Mouse (Mus musculus): ENCODE data around the gene Gtf2a1l. TPM values are rescaled to one million over a fixed set of nuclear protein-coding genes. Genes with fewer than 3 reads are reported as not detected.

Gtf2a1l gene
- polyA plus RNA-seq, 1 experiment: 0.16 TPM

DNA sequence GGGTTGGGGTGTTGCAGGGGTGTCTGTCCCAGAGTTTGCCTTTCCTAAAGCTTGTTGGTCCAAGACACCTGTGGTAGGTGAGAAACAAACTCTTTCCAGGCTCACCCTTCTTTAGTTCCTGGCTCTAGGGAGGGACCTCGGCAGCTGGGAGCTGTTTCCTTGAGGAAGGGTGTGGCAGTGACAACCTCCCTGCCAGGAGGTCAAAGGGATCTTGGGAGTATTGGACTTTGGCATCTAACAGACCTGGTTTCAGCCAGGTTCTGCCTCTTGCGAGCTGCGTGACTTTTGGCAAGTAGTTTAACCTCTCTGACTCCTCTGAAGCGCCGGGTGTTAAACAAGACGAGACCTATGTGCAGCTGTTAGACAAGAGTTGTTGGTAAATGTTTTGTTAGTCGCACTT lies 41.3 kb upstream of the Gtf2a1l start:
- TF ChIP-seq POLR2A (IDR thresholded peaks at IDR 0.05; ENCODE audit: borderline replicate concordance, insufficient read depth, low read length): no peak
- no peak for TF ChIP-seq CTCF (IDR thresholded peaks at IDR 0.05; ENCODE audit: borderline replicate concordance, insufficient read depth, low read depth, low read length)
- DNase-seq: no peak
- H3K27ac ChIP-seq (ENCODE audit: insufficient read depth, low read length): no peak overlapping the region
- peaks cover 3% of the 10 kb centered on the region; the same call in 1 of the 2 replicates for H3K4me1 ChIP-seq (ENCODE audit: control insufficient read depth, insufficient read depth, low read length)
- H3K4me3 ChIP-seq (replicated peaks; ENCODE audit: insufficient read depth, low read depth, low read length): no peak overlapping the region
- H3K27me3 ChIP-seq (ENCODE audit: control insufficient read depth, insufficient read depth, low read length): no peaks in the 10 kb centered on the region
- 64% methylated on average over 7 of the region's 7 CpGs for WGBS

DNA sequence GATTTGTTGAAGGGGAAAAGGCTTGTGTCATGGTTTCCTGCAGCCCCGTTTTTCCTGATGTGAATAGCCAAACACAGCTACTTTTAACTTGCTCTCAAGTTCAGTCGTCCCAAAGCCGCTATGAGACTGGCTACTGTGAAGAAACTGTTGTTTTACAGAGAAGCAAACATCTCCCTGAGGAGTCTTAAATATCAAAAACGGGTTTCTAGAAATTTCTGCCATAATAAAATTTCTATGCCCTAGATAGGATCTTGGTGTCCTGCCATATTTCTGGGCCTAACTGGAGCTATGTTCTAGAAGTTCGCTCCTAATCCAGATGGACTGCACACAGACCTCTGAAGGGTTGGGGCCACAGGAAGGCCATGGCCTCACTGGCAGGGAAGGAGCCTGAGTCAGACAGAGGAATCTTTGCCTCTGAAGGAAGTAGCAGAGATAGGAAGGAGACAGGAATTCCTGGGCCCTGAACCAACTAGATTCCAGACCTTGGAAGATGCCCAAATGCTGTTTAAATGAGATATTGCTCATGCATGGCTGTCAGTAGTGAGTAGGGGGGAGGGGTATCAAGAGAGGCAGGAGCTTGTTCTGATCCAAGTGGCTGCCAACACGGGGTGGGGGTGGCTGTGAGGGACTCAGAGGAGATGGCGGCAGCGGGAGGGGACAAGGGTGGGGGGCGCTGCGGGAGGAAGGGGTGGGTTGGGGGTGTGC lies 39.6 kb upstream of the Gtf2a1l start:
- H3K27me3 ChIP-seq (ENCODE audit: control insufficient read depth, insufficient read depth, low read length): no peaks in the 10 kb centered on the region
- H3K27ac ChIP-seq (ENCODE audit: insufficient read depth, low read length): no peak overlapping the region
- DNase-seq: peak in 1 of 2 experiments; percentile 18
- peaks cover 3% of the 10 kb centered on the region; the same call in 1 of the 2 replicates for H3K4me1 ChIP-seq (ENCODE audit: control insufficient read depth, insufficient read depth, low read length)
- TF ChIP-seq POLR2A (IDR thresholded peaks at IDR 0.05; ENCODE audit: borderline replicate concordance, insufficient read depth, low read length) (no peak), CTCF (IDR thresholded peaks at IDR 0.05; ENCODE audit: borderline replicate concordance, insufficient read depth, low read depth, low read length) (no peak)
- 48% methylated on average over 10 of the region's 10 CpGs for WGBS
- H3K4me3 ChIP-seq (replicated peaks; ENCODE audit: insufficient read depth, low read depth, low read length): no peak overlapping the region

DNA sequence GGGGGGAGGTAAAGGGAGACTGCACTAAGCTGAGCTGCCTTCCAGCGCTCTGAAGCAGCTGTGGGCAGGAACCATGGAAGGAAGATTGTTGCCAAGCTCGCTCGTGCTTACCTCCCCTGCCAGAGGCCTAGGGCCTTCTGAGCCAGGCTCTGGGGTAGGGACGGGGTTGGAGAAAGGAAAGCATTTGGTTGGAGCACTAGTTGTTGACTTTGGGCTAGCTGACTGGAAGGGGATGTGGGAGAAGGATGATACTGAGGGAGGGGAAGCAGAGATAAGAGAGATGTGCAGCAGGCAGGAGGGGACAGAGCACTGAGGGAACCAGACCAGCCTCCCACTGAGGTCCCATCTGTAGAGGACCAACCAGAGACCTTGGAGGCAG lies 39.1 kb upstream of the Gtf2a1l start:
- Histone ChIP-seq H3K4me3 (replicated peaks; ENCODE audit: insufficient read depth, low read depth, low read length) (no peak overlapping the region), H3K27me3 (ENCODE audit: control insufficient read depth, insufficient read depth, low read length) (no peaks in the 10 kb centered on the region), H3K4me1 (ENCODE audit: control insufficient read depth, insufficient read depth, low read length) (peaks cover 3% of the 10 kb centered on the region; the same call in 1 of the 2 replicates), H3K27ac (ENCODE audit: insufficient read depth, low read length) (no peak overlapping the region)
- TF ChIP-seq CTCF (IDR thresholded peaks at IDR 0.05; ENCODE audit: borderline replicate concordance, insufficient read depth, low read depth, low read length): no peak
- no peak for TF ChIP-seq POLR2A (IDR thresholded peaks at IDR 0.05; ENCODE audit: borderline replicate concordance, insufficient read depth, low read length)
- no peak for DNase-seq
- WGBS: 43% methylated on average over 4 of the region's 4 CpGs

DNA sequence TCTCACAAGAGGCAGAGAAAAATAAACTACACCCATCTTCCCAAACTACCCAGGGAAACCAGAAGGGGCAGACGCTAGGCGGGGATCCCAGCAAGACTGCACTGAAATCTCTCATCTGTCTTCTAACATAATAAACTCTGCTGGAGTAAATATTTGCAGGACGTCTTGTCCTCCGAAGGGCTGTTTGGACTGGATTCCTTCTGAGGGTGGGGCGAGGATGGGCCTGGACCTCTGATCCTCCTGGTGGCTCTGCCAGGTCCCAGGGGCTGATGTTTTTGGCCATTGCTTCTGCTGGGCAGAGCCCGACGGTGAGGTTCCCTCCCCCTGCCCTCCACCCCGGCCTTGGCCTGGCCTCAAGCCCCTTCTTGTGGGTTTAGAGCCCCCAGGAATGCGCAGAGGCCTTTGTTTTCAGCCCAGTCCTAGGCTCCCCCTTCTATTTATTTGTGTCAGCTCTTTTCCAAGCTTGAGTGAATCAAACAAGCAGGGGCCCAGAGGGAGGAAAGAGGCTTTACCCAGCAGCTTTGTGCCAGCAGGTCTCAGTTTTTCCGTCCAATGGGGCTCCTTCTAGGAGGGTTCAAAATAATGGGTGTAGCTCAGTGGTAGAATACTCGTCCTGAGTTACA lies 38.4 kb upstream of the Gtf2a1l start:
- 56% methylated on average over 11 of the region's 11 CpGs for WGBS
- peak in 1 of 2 experiments; percentile 11 for DNase-seq
- no peak overlapping the region for H3K4me3 ChIP-seq (replicated peaks; ENCODE audit: insufficient read depth, low read depth, low read length)
- H3K27ac ChIP-seq (ENCODE audit: insufficient read depth, low read length): no peak overlapping the region
- TF ChIP-seq POLR2A (IDR thresholded peaks at IDR 0.05; ENCODE audit: borderline replicate concordance, insufficient read depth, low read length) (no peak), CTCF (IDR thresholded peaks at IDR 0.05; ENCODE audit: borderline replicate concordance, insufficient read depth, low read depth, low read length) (no peak)
- H3K27me3 ChIP-seq (ENCODE audit: control insufficient read depth, insufficient read depth, low read length): no peaks in the 10 kb centered on the region
- peaks cover 3% of the 10 kb centered on the region; the same call in 1 of the 2 replicates for H3K4me1 ChIP-seq (ENCODE audit: control insufficient read depth, insufficient read depth, low read length)

DNA sequence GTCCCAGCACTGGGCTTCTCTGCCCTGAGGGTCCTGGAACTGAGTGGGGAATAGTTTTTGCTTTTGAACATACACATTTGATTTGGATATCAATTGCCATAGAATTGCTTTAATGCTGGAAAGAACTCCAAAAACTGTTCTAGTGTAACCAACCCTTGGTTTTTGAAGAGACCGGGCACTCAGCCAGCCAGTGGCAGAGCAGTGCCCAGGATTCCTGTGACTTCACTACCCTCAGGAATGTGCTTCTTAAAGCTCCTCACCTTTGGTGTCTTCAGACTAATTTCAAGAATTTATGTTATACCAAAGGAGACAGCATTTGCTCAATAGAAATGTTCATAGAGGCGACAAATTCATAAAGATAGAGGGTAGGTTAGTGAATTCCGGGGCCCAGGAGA lies 37.9 kb upstream of the Gtf2a1l start:
- no peak for TF ChIP-seq CTCF (IDR thresholded peaks at IDR 0.05; ENCODE audit: borderline replicate concordance, insufficient read depth, low read depth, low read length)
- no peak for TF ChIP-seq POLR2A (IDR thresholded peaks at IDR 0.05; ENCODE audit: borderline replicate concordance, insufficient read depth, low read length)
- peaks cover 3% of the 10 kb centered on the region; the same call in 1 of the 2 replicates for H3K4me1 ChIP-seq (ENCODE audit: control insufficient read depth, insufficient read depth, low read length)
- H3K27me3 ChIP-seq (ENCODE audit: control insufficient read depth, insufficient read depth, low read length): no peaks in the 10 kb centered on the region
- no peak for DNase-seq
- no peak overlapping the region for H3K4me3 ChIP-seq (replicated peaks; ENCODE audit: insufficient read depth, low read depth, low read length)
- no peak overlapping the region for H3K27ac ChIP-seq (ENCODE audit: insufficient read depth, low read length)
- WGBS: 74% methylated on average over 3 of the region's 3 CpGs

DNA sequence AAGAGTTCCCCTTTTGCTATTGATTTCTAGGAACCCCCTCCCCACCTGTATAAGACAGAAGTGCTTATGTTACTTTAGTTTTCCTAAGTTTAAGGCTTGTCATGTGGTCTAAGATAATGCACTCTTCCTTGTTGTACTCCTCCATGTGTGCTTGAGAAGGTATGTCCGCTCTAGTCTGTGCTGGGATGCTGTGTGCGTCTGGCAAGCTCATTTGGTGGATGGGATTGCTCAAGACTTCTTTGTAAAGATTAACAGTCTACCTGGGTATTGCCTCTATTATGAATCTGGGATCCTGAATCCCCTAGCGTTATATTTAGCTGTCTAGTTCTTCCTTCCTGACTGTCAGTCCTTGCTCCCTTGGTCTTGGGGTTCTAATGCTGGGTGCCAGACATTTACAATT lies 35.8 kb upstream of the Gtf2a1l start:
- no peak overlapping the region for H3K27ac ChIP-seq (ENCODE audit: insufficient read depth, low read length)
- no peak for DNase-seq
- peaks cover 3% of the 10 kb centered on the region; the same call in 1 of the 2 replicates for H3K4me1 ChIP-seq (ENCODE audit: control insufficient read depth, insufficient read depth, low read length)
- TF ChIP-seq POLR2A (IDR thresholded peaks at IDR 0.05; ENCODE audit: borderline replicate concordance, insufficient read depth, low read length) (no peak), CTCF (IDR thresholded peaks at IDR 0.05; ENCODE audit: borderline replicate concordance, insufficient read depth, low read depth, low read length) (no peak)
- WGBS: 97% methylated on average over 3 of the region's 3 CpGs
- no peaks in the 10 kb centered on the region for H3K27me3 ChIP-seq (ENCODE audit: control insufficient read depth, insufficient read depth, low read length)
- no peak overlapping the region for H3K4me3 ChIP-seq (replicated peaks; ENCODE audit: insufficient read depth, low read depth, low read length)

DNA sequence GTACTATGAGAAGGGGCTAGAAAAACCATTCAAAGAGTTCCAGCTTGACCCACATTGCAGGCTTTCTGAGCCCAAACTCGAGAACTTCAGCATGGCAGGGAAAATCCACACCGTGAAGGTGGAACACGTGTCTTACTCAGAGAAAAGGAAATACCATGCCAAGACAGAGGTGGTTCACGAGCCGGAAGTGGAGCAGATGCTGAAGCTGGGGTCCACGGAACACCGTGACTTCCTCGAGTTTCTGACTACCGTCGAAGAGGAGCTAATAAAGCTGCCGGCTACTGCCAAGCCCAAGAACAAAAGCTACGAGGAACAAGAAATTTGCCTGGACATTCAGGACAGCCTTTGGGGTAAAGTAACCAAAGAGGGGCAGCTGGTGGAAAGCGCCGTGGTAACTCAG lies 32.4 kb upstream of the Gtf2a1l start:
- 84% methylated on average over 14 of the region's 14 CpGs for WGBS
- no peak for DNase-seq

DNA sequence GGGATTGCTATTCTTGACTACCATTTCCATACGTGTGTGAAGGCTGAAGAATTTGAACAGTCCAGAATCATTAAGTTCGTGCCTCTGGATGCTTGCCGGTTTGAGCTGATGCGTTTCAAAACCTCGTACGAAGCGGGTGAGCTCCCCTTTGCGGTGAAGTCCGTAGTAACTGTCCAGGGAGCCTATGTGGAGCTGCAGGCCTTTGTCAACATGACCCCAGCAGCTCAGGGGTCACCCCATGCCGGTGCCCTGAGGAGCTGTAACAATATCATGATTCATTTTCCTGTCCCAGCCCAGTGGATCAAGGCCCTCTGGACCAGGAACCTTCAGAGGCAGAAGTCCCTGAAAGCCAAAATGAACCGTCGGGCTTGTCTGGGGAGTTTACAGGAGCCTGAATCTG lies 31.9 kb upstream of the Gtf2a1l start:
- H3K27ac ChIP-seq (ENCODE audit: insufficient read depth, low read length): no peak overlapping the region
- 54% methylated on average over 12 of the region's 12 CpGs for WGBS
- H3K27me3 ChIP-seq (ENCODE audit: control insufficient read depth, insufficient read depth, low read length): no peaks in the 10 kb centered on the region
- DNase-seq: no peak
- no peak overlapping the region for H3K4me3 ChIP-seq (replicated peaks; ENCODE audit: insufficient read depth, low read depth, low read length)
- TF ChIP-seq CTCF (IDR thresholded peaks at IDR 0.05; ENCODE audit: borderline replicate concordance, insufficient read depth, low read depth, low read length) (no peak), POLR2A (IDR thresholded peaks at IDR 0.05; ENCODE audit: borderline replicate concordance, insufficient read depth, low read length) (no peak)
- H3K4me1 ChIP-seq (ENCODE audit: control insufficient read depth, insufficient read depth, low read length): no peaks in the 10 kb centered on the region

More for the DNA sequence above, 32.4 kb upstream of the Gtf2a1l start:
- Histone ChIP-seq H3K4me1 (ENCODE audit: control insufficient read depth, insufficient read depth, low read length) (no peaks in the 10 kb centered on the region), H3K27me3 (ENCODE audit: control insufficient read depth, insufficient read depth, low read length) (no peaks in the 10 kb centered on the region), H3K27ac (ENCODE audit: insufficient read depth, low read length) (no peak overlapping the region), H3K4me3 (replicated peaks; ENCODE audit: insufficient read depth, low read depth, low read length) (no peak overlapping the region)
- TF ChIP-seq POLR2A (IDR thresholded peaks at IDR 0.05; ENCODE audit: borderline replicate concordance, insufficient read depth, low read length): no peak
